ENCODE assay signal across 34 mouse cellular contexts in genomic region chr9:99016301-99016700, GRCm38 (mm10). TPM values are rescaled to one million over a fixed set of nuclear protein-coding genes. Genes with fewer than 3 reads are reported as not detected.
DNase-seq lines count a peak whose midpoint lies in the region; ATAC-seq and TF ChIP-seq lines count a peak whose summit lies in the region.
"Had no signal": no experiment of that assay in that cellular context is flagged by ENCODE, and none has a peak within 500 bp of the region (broad histone marks: within the 10 kb centered on the region; RNA-seq: fewer than 3 reads in every experiment).

No protein-coding gene starts in this region.

- no peak for TF ChIP-seq CTCF in thymus, adult 2 months (IDR thresholded peaks at IDR 0.05; ENCODE audit: borderline replicate concordance, control insufficient read depth, extremely low read depth, insufficient read depth, low read length, poor library complexity)

- H3K36me3 ChIP-seq in kidney, embryonic 15.5 days, result no peaks in the 10 kb centered on the region
- H3K36me3 ChIP-seq in thymus, adult 2 months (ENCODE audit: control insufficient read depth, insufficient read depth, low read length), result no peaks in the 10 kb centered on the region
- H3K36me3 ChIP-seq: embryonic facial prominence, embryonic 10.5 days; embryonic facial prominence, embryonic 13.5 days; forebrain, embryonic 12.5 days; forebrain, embryonic 15.5 days; G1E; heart, embryonic 12.5 days; heart, embryonic 15.5 days; hindbrain, embryonic 10.5 days; hindbrain, embryonic 13.5 days had no signal

- no peaks in the 10 kb centered on the region for H3K4me1 ChIP-seq in kidney, embryonic 15.5 days
- no peaks in the 10 kb centered on the region for H3K4me1 ChIP-seq in thymus, adult 2 months (replicated peaks; ENCODE audit: control insufficient read depth, insufficient read depth, low read length)
- H3K4me1 ChIP-seq: forebrain, embryonic 12.5 days; forebrain, embryonic 15.5 days; heart, embryonic 12.5 days; heart, embryonic 15.5 days; hindbrain, embryonic 10.5 days; hindbrain, embryonic 13.5 days had no signal

- H3K9ac ChIP-seq in kidney, embryonic 15.5 days, result no peak overlapping the region
- H3K9ac ChIP-seq: embryonic facial prominence, embryonic 13.5 days; forebrain, embryonic 12.5 days; forebrain, embryonic 15.5 days; heart, embryonic 12.5 days; heart, embryonic 15.5 days; hindbrain, embryonic 13.5 days had no signal

- 63% methylated on average over 3 of the region's 3 CpGs for WGBS in kidney, embryonic 15.5 days
- 93% methylated on average over 3 of the region's 3 CpGs for whole genome bisulfite sequencing in thymus, adult 2 months

- no peak overlapping the region for H3K4me2 ChIP-seq in kidney, embryonic 15.5 days
- H3K4me2 ChIP-seq: embryonic facial prominence, embryonic 13.5 days; forebrain, embryonic 12.5 days; forebrain, embryonic 15.5 days; heart, embryonic 12.5 days; heart, embryonic 15.5 days; hindbrain, embryonic 13.5 days had no signal

- no peak overlapping the region for H3K4me3 ChIP-seq in kidney, embryonic 15.5 days (replicated peaks)
- H3K4me3 ChIP-seq in thymus, adult 2 months (ENCODE audit: control insufficient read depth, insufficient read depth, low read length), result no peak overlapping the region
- H3K4me3 ChIP-seq: embryonic facial prominence, embryonic 10.5 days; embryonic facial prominence, embryonic 13.5 days; erythroblast, embryonic 14.5 days; forebrain, embryonic 12.5 days; forebrain, embryonic 15.5 days; heart, embryonic 12.5 days; heart, embryonic 15.5 days; hindbrain, embryonic 10.5 days; hindbrain, embryonic 13.5 days had no signal

- H3K9me3 ChIP-seq in kidney, embryonic 15.5 days (replicated peaks), result no peaks in the 10 kb centered on the region
- H3K9me3 ChIP-seq: embryonic facial prominence, embryonic 10.5 days; embryonic facial prominence, embryonic 13.5 days; forebrain, embryonic 12.5 days; forebrain, embryonic 15.5 days; G1E; heart, embryonic 12.5 days; heart, embryonic 15.5 days; hindbrain, embryonic 10.5 days; hindbrain, embryonic 13.5 days had no signal

- H3K27ac ChIP-seq in kidney, embryonic 15.5 days, result no peak overlapping the region
- no peak overlapping the region for H3K27ac ChIP-seq in thymus, adult 2 months (ENCODE audit: control insufficient read depth, insufficient read depth, low read length)
- H3K27ac ChIP-seq: embryonic facial prominence, embryonic 10.5 days; embryonic facial prominence, embryonic 13.5 days; forebrain, embryonic 12.5 days; forebrain, embryonic 15.5 days; heart, embryonic 15.5 days; hindbrain, embryonic 10.5 days; hindbrain, embryonic 13.5 days had no signal

- no peaks in the 10 kb centered on the region for H3K27me3 ChIP-seq in kidney, embryonic 15.5 days
- no peaks in the 10 kb centered on the region for H3K27me3 ChIP-seq in thymus, adult 2 months (ENCODE audit: control insufficient read depth, insufficient read depth, low read length)
- H3K27me3 ChIP-seq: CH12.LX; embryonic facial prominence, embryonic 13.5 days; forebrain, embryonic 12.5 days; forebrain, embryonic 15.5 days; heart, embryonic 12.5 days; heart, embryonic 15.5 days; hindbrain, embryonic 13.5 days; Patski had no signal

- TF ChIP-seq POLR2A in thymus, adult 2 months (IDR thresholded peaks at IDR 0.05; ENCODE audit: control insufficient read depth, extremely low read depth, insufficient read depth, low read length, poor library complexity), result no peak

- ATAC-seq in kidney, embryonic 15.5 days (replicated peaks; ENCODE audit: low FRiP score), result no peak
- ATAC-seq in neutrophil, adult 5-6 weeks (ENCODE audit: extremely low read depth, insufficient number of reproducible peaks, low FRiP score, poor library complexity, severe bottlenecking), result 0 out of 2 replicates have a peak, but pooled peaks have one; percentile 19
- ATAC-seq: forebrain, embryonic 15.5 days; hindbrain, embryonic 16.5 days; Patski had no signal

- peak; percentile 37 for DNase-seq in adrenal gland, adult 2 months
- no peak for DNase-seq in adrenal gland, postnatal 10 days
- DNase-seq in kidney, adult 18-20 months, result peak; percentile 5
- DNase-seq in kidney, adult 9 months, result peak; percentile 25
- DNase-seq in kidney, postnatal 10 days, result no peak
- DNase-seq in thymus, adult 2 months, result no peak
- DNase-seq: B cell, adult 2 months; cerebellum, adult 11-12 months; cerebellum, adult 8-10 months; cerebellum, postnatal 10 days; cerebellum, postnatal 36 days; embryo, embryonic 11 days; gastrocnemius, postnatal 25 days; heart, adult 18-20 months; heart, postnatal 10 days; heart, postnatal 36 days had no signal

RNA-seq across cellular contexts. Expression of gene Gm1123, which starts 19.2 kb away (rescaled TPM):
- not detected for total RNA-seq in adrenal gland, adult 2 months (2021)
- polyA plus RNA-seq in adrenal gland, adult 2 months (2012; rRNA removed), result not detected in 2 replicates
- not detected for total RNA-seq in adrenal gland, postnatal 10 days (2021)
- 0.17 and 0.80 TPM in 2 replicates for polyA plus RNA-seq in kidney, embryonic 15.5 days (2015; fragmentation: Nextera tagmentation; extraction: Ambion mirVana)
- not detected in 2 replicates for total RNA-seq in neutrophil, adult 5-6 weeks (2017)
- polyA plus RNA-seq in thymus, adult 2 months (2012; rRNA removed), result 0.18 TPM in 1 of 2 replicates, not detected in the other
- total RNA-seq: CH12.LX; gastrocnemius, adult 8-10 months; gastrocnemius, postnatal 25 days; heart, postnatal 10 days; heart, postnatal 36 days had no signal
- polyA plus RNA-seq: cortical plate, adult 2 months; embryonic facial prominence, embryonic 10.5 days; embryonic facial prominence, embryonic 13.5 days; erythroblast, embryonic 14.5 days; forebrain, embryonic 12.5 days; forebrain, embryonic 15.5 days; G1E; gonadal fat pad, adult 2 months; hindbrain, embryonic 10.5 days; Patski had no signal

RNA-seq across cellular contexts. Expression of gene Faim, which starts 30.1 kb away (rescaled TPM):
- total RNA-seq in adrenal gland, adult 2 months (2021), result 10 to 100 TPM; 20.6 to 22.0 TPM
- polyA plus RNA-seq in adrenal gland, adult 2 months (2012; rRNA removed), result 0.83 and 1.1 TPM in 2 replicates
- 10 to 100 TPM; 19.1 to 22.2 TPM for total RNA-seq in adrenal gland, postnatal 10 days (2021)
- 45.1 and 50.3 TPM in 2 replicates for polyA plus RNA-seq in kidney, embryonic 15.5 days (2015; fragmentation: Nextera tagmentation; extraction: Ambion mirVana)
- total RNA-seq in neutrophil, adult 5-6 weeks (2017), result 68.6 and 71.9 TPM in 2 replicates
- 3.9 and 5.7 TPM in 2 replicates for polyA plus RNA-seq in thymus, adult 2 months (2012; rRNA removed)

Comparison
In these comparisons a context has a peak if more than half of its experiments do, and no peak if none do; other contexts are left out.
1. DNase-seq: peak in adrenal gland, adult 2 months (single experiment), kidney, adult 18-20 months (single experiment) and kidney, adult 9 months (single experiment); none in adrenal gland, postnatal 10 days (single experiment), kidney, postnatal 10 days (single experiment) and thymus, adult 2 months (single experiment).